Mouse (Mus musculus) stomach, embryonic 15.5 days (tissue): ENCODE data around the gene Odf4. TPM values are rescaled to one million over a fixed set of nuclear protein-coding genes. Genes with fewer than 3 reads are reported as not detected.
"Not testable (repeated sequence)": the region's sequence is repeated elsewhere in the genome, so short reads cannot be mapped to it uniquely, and the experiment has no call there.

Experiments
- ATAC-seq: fragments of 200-750 bp; cut with Nextera tagmentation; 2 replicates; pipeline ENCODE4 v1.8.0; 2017; ENCODE audit warnings: low read depth, moderate number of reproducible peaks, moderate TSS enrichment; ENCODE audit not compliant: insufficient read depth, low FRiP score
- H3K27ac ChIP-seq: fragments of 300-500 bp; sonication (generic); 2 replicates; pipeline ENCODE4 v1.5.1; 2015; ENCODE audit warnings: mild to moderate bottlenecking, inconsistent platforms
- H3K27me3 ChIP-seq: fragments of 300-500 bp; sonication (generic); replicated peaks from 2 replicates; pipeline ENCODE4 v1.6.1; 2015; ENCODE audit warnings: inconsistent platforms
- H3K36me3 ChIP-seq: fragments of 300-500 bp; sonication (generic); 2 replicates; pipeline ENCODE4 v1.6.1; 2015; ENCODE audit warnings: inconsistent platforms
- H3K4me1 ChIP-seq: fragments of 300-500 bp; sonication (generic); 2 replicates; pipeline ENCODE4 v1.6.1; 2015; ENCODE audit warnings: inconsistent platforms
- H3K4me2 ChIP-seq: fragments of 300-500 bp; sonication (generic); 2 replicates; pipeline ENCODE4 v1.6.1; 2015; ENCODE audit warnings: mild to moderate bottlenecking, inconsistent platforms
- H3K4me3 ChIP-seq: fragments of 300-500 bp; sonication (generic); replicated peaks from 2 replicates; pipeline ENCODE4 v1.5.1; 2015; ENCODE audit warnings: inconsistent platforms
- H3K9ac ChIP-seq: fragments of 300-500 bp; sonication (generic); 2 replicates; pipeline ENCODE4 v1.6.1; 2015; ENCODE audit warnings: inconsistent platforms
- H3K9me3 ChIP-seq: fragments of 300-500 bp; sonication (generic); 2 replicates; pipeline ENCODE4 v1.6.1; 2016; ENCODE audit warnings: inconsistent platforms
- whole genome bisulfite sequencing: fragments of 180-500 bp; shearing (Covaris S2); methylation state at CpG from one replicate; pipeline ENCODE4 v1.1.7; 2015; 5-methylcytosine and 5-hydroxymethylcytosine counted together
- polyA plus RNA-seq: library from polyadenylated mRNA; unstranded; fragments of >200 nt; fragmentation: Nextera tagmentation; extraction: Ambion mirVana; gene quantifications from 2 replicates; pipeline ENCODE4 v1.2.1, GENCODE M21; 2015

Odf4 gene
- polyA plus RNA-seq, 1 experiment from 2014 or later, result not detected

- Histone ChIP-seq H3K4me2 (no peak overlapping the region), H3K4me3 (no peak overlapping the region), H3K27me3 (0 out of 2 replicates have a peak, but pooled peaks cover 8% of the 10 kb centered on the region), H3K9me3 (no peaks in the 10 kb centered on the region), H3K27ac (no peak overlapping the region), H3K4me1 (peaks cover 9% of the 10 kb centered on the region; the same call in 1 of the 2 replicates), H3K9ac (no peak overlapping the region), H3K36me3 (peaks cover 3% of the 10 kb centered on the region; the same call in 1 of the 2 replicates)
- 76% methylated on average over 2 of the region's 2 CpGs for WGBS
- ATAC-seq, result no peak
These were observed 18.4 kb upstream of the Odf4 start for GRCm38 (mm10) chr11:68945245-68945644.

- H3K4me2 ChIP-seq, result no peak overlapping the region
- WGBS, result 81% methylated on average over 8 of the region's 8 CpGs
- ATAC-seq, result no peak
- no peaks in the 10 kb centered on the region for H3K9me3 ChIP-seq
- 0 out of 2 replicates have a peak, but pooled peaks cover 7% of the 10 kb centered on the region for H3K27me3 ChIP-seq
- H3K4me3 ChIP-seq, result no peak overlapping the region
- peaks cover 3% of the 10 kb centered on the region; the same call in 1 of the 2 replicates for H3K36me3 ChIP-seq
- peaks cover 9% of the 10 kb centered on the region; the same call in 1 of the 2 replicates for H3K4me1 ChIP-seq
- H3K9ac ChIP-seq, result no peak overlapping the region
- no peak overlapping the region for H3K27ac ChIP-seq
These were observed 15.8 kb upstream of the Odf4 start for GRCm38 (mm10) chr11:68942731-68943130.

GRCm38 (mm10) chr11:68940516-68940915 is 13.6 kb upstream of the Odf4 start:
- H3K4me2 ChIP-seq, result peak overlapping the region; percentile 61
- ATAC-seq, result no peak

GRCm38 (mm10) chr11:68939451-68940304 is 12.8 kb upstream of the Odf4 start:
- no peaks in the 10 kb centered on the region for H3K9me3 ChIP-seq
- peak overlapping the region; percentile 61 for H3K4me2 ChIP-seq
- peaks cover 3% of the 10 kb centered on the region; the same call in 1 of the 2 replicates for H3K36me3 ChIP-seq
- ATAC-seq, result peak; percentile 96
- peak overlapping the region; percentile 23; the same call in 1 of the 2 replicates for H3K9ac ChIP-seq
- peaks cover 4% of the 10 kb centered on the region; the same call in 1 of the 2 replicates for H3K4me1 ChIP-seq
- WGBS, result 2% methylated on average over 16 of the region's 16 CpGs
- H3K27ac ChIP-seq, result peak overlapping the region; percentile 23; the same call in 1 of the 2 replicates
- no peaks in the 10 kb centered on the region for H3K27me3 ChIP-seq
- peak overlapping the region; percentile 45 for H3K4me3 ChIP-seq

More at GRCm38 (mm10) chr11:68940516-68940915, 13.6 kb upstream of the Odf4 start:
- no peaks in the 10 kb centered on the region for H3K27me3 ChIP-seq
- H3K4me3 ChIP-seq, result peak overlapping the region; percentile 45
- 46% methylated on average over 4 of the region's 4 CpGs for WGBS
- H3K27ac ChIP-seq, result peak overlapping the region; percentile 16; the same call in 1 of the 2 replicates
- H3K4me1 ChIP-seq, result peaks cover 4% of the 10 kb centered on the region; the same call in 1 of the 2 replicates
- H3K9ac ChIP-seq, result peak overlapping the region; percentile 23; the same call in 1 of the 2 replicates
- H3K9me3 ChIP-seq, result no peaks in the 10 kb centered on the region
- peaks cover 3% of the 10 kb centered on the region; the same call in 1 of the 2 replicates for H3K36me3 ChIP-seq

GRCm38 (mm10) chr11:68936951-68937350 is 10.1 kb upstream of the Odf4 start:
- H3K4me2 ChIP-seq, ATAC-seq, H3K36me3 ChIP-seq, H3K4me3 ChIP-seq, H3K9me3 ChIP-seq, H3K9ac ChIP-seq, H3K27me3 ChIP-seq, H3K27ac ChIP-seq, H3K4me1 ChIP-seq: not testable (repeated sequence)
- WGBS, result 87% methylated on average over 4 of the region's 4 CpGs

- ATAC-seq, result no peak
- WGBS, result 72% methylated on average over 5 of the region's 5 CpGs
- no peaks in the 10 kb centered on the region for H3K9me3 ChIP-seq
- H3K4me3 ChIP-seq, result no peak overlapping the region
- no peak overlapping the region for H3K9ac ChIP-seq
- no peaks in the 10 kb centered on the region for H3K36me3 ChIP-seq
- no peak overlapping the region for H3K4me2 ChIP-seq
- H3K4me1 ChIP-seq, result no peaks in the 10 kb centered on the region
- H3K27ac ChIP-seq, result no peak overlapping the region
- no peaks in the 10 kb centered on the region for H3K27me3 ChIP-seq
These were observed 7.1 kb upstream of the Odf4 start for GRCm38 (mm10) chr11:68933885-68934507.

- WGBS, result 12% methylated on average over 6 of the region's 6 CpGs
- no peaks in the 10 kb centered on the region for H3K36me3 ChIP-seq
- H3K27ac ChIP-seq, result no peak overlapping the region
- no peak overlapping the region for H3K4me2 ChIP-seq
- H3K27me3 ChIP-seq, result no peaks in the 10 kb centered on the region
- ATAC-seq, result no peak
- no peaks in the 10 kb centered on the region for H3K9me3 ChIP-seq
- H3K4me1 ChIP-seq, result no peaks in the 10 kb centered on the region
- no peak overlapping the region for H3K9ac ChIP-seq
- H3K4me3 ChIP-seq, result no peak overlapping the region
These were observed 3.1 kb upstream of the Odf4 start for GRCm38 (mm10) chr11:68929947-68930346.

- ATAC-seq, result no peak
- no peak overlapping the region for H3K4me3 ChIP-seq
These were observed 2.1 kb downstream of the Odf4 start for GRCm38 (mm10) chr11:68924749-68925148.

GRCm38 (mm10) chr11:68923191-68923590 is 3.7 kb downstream of the Odf4 start:
- ATAC-seq, result no peak
- H3K4me2 ChIP-seq, result no peak overlapping the region
- no peaks in the 10 kb centered on the region for H3K9me3 ChIP-seq
- H3K27me3 ChIP-seq, result no peaks in the 10 kb centered on the region
- 59% methylated on average over 3 of the region's 3 CpGs for WGBS
- no peaks in the 10 kb centered on the region for H3K4me1 ChIP-seq
- no peak overlapping the region for H3K9ac ChIP-seq
- H3K27ac ChIP-seq, result no peak overlapping the region
- H3K36me3 ChIP-seq, result no peaks in the 10 kb centered on the region
- no peak overlapping the region for H3K4me3 ChIP-seq

More at GRCm38 (mm10) chr11:68924749-68925148, 2.1 kb downstream of the Odf4 start:
- Histone ChIP-seq H3K9me3 (no peaks in the 10 kb centered on the region), H3K9ac (no peak overlapping the region), H3K27me3 (no peaks in the 10 kb centered on the region), H3K4me1 (no peaks in the 10 kb centered on the region), H3K27ac (no peak overlapping the region), H3K36me3 (no peaks in the 10 kb centered on the region), H3K4me2 (no peak overlapping the region)
- 75% methylated on average over 2 of the region's 2 CpGs for WGBS

- Histone ChIP-seq H3K27ac (no peak overlapping the region), H3K9ac (no peak overlapping the region), H3K27me3 (no peaks in the 10 kb centered on the region), H3K9me3 (no peaks in the 10 kb centered on the region), H3K4me1 (0 out of 2 replicates have a peak, but pooled peaks cover 9% of the 10 kb centered on the region), H3K4me2 (no peak overlapping the region), H3K36me3 (no peaks in the 10 kb centered on the region), H3K4me3 (no peak overlapping the region)
- WGBS, result 91% methylated on average over 4 of the region's 4 CpGs
- no peak for ATAC-seq
These were observed 12.3 kb downstream of the Odf4 start for GRCm38 (mm10) chr11:68914566-68914965.

- H3K9ac ChIP-seq, result no peak overlapping the region
These were observed 15.2 kb downstream of the Odf4 start for GRCm38 (mm10) chr11:68911531-68912177.

More at GRCm38 (mm10) chr11:68911531-68912177, 15.2 kb downstream of the Odf4 start:
- H3K4me3 ChIP-seq, result no peak overlapping the region
- H3K4me2 ChIP-seq, result peak overlapping the region; percentile 6; the same call in 1 of the 2 replicates
- peak overlapping the region; percentile 68 for H3K27ac ChIP-seq
- no peaks in the 10 kb centered on the region for H3K9me3 ChIP-seq
- no peak for ATAC-seq
- H3K4me1 ChIP-seq, result 0 out of 2 replicates have a peak, but pooled peaks cover 9% of the 10 kb centered on the region
- H3K36me3 ChIP-seq, result no peaks in the 10 kb centered on the region
- 27% methylated on average over 14 of the region's 14 CpGs for WGBS
- H3K27me3 ChIP-seq, result no peaks in the 10 kb centered on the region
